Mouse (Mus musculus): Measurements from ENCODE around the gene 4933428G20Rik. TPM values are rescaled to one million over a fixed set of nuclear protein-coding genes. Genes with fewer than 3 reads are reported as not detected.

4933428G20Rik gene
- polyA plus RNA-seq, 1 experiment from 2014 or later: 0.89 TPM

DNA sequence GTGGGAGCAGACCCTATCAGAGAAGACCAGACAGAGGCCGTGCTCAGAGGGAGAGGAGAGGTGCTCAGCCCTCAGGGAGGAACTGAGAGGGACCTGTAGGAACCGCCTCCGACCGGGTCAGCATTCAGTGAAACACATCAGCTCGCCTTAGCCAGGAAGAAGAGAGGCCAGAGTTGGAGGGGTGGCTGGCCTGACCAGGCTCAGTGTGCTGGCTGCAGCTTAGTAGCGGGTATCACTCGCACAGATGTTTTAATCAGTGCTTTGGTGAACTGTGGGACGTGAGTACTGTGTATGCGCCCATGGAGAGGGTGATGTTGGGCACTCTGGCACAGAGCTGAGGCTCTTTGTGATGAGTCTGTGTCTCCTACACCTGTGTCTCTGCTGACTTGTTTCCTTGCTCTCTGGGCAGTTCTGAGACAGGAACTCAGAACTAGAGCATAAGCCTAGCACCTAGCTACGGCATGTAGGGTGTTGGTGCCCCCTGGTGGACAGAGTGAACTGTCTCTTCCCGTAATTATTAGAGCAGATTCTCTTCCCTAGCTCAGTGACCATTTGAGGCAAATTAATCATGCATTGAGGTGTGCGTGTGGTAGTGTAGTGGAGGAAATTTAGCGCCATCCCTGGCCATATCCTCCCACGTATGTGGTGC, 31.4 kb downstream of the 4933428G20Rik start:
- Histone ChIP-seq H3K27ac (no peak overlapping the region), H3K36me3 (peaks cover 55% of the 10 kb centered on the region)

GRCm38 (mm10) chr11:97466444-97467160, 33.5 kb downstream of the 4933428G20Rik start:
- H3K36me3 ChIP-seq: peaks cover 59% of the 10 kb centered on the region
- no peak for ATAC-seq (ENCODE audit: insufficient read depth, low FRiP score, low read depth)
- H3K9ac ChIP-seq: no peak overlapping the region

More for the DNA sequence above, 31.4 kb downstream of the 4933428G20Rik start:
- Histone ChIP-seq H3K27me3 (replicated peaks) (no peaks in the 10 kb centered on the region), H3K4me2 (no peak overlapping the region), H3K4me1 (no peaks in the 10 kb centered on the region), H3K4me3 (replicated peaks) (no peak overlapping the region), H3K9ac (no peak overlapping the region), H3K9me3 (no peaks in the 10 kb centered on the region)
- peak; percentile 54 for ATAC-seq (ENCODE audit: insufficient read depth, low FRiP score, low read depth)
- WGBS: 48% methylated on average over 14 of the region's 14 CpGs

DNA sequence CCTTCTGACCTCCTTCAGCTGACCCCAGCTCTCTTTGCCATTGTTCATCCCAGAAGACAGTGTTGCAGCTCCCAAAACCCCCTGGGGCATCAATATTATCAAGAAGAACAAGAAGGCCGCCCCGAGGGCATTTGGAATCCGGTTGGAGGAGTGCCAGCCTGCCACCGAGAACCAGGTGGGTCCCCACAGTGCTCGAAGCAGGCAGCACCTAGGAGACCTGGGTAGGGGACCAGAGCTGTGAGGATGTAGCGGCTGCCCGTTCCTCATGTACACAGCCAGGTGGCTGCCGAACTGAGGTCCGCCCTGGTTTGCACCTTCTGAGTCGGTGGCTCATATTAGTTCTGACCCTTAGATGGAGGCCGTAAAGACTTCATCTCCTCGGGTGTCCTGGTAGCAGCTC, 34.2 kb downstream of the 4933428G20Rik start:
- 93% methylated on average over 12 of the region's 12 CpGs for WGBS
- ATAC-seq (ENCODE audit: insufficient read depth, low FRiP score, low read depth): no peak
- no peak overlapping the region for H3K27ac ChIP-seq
- no peaks in the 10 kb centered on the region for H3K27me3 ChIP-seq (replicated peaks)
- H3K9ac ChIP-seq: no peak overlapping the region
- H3K4me3 ChIP-seq (replicated peaks): no peak overlapping the region
- peaks cover 60% of the 10 kb centered on the region for H3K36me3 ChIP-seq
- no peaks in the 10 kb centered on the region for H3K9me3 ChIP-seq
- no peak overlapping the region for H3K4me2 ChIP-seq
- H3K4me1 ChIP-seq: no peaks in the 10 kb centered on the region

More at GRCm38 (mm10) chr11:97466444-97467160, 33.5 kb downstream of the 4933428G20Rik start:
- no peaks in the 10 kb centered on the region for H3K9me3 ChIP-seq
- H3K4me3 ChIP-seq (replicated peaks): no peak overlapping the region
- H3K27me3 ChIP-seq (replicated peaks): no peaks in the 10 kb centered on the region
- H3K4me1 ChIP-seq: no peaks in the 10 kb centered on the region
- 82% methylated on average over 10 of the region's 10 CpGs for WGBS
- no peak overlapping the region for H3K4me2 ChIP-seq
- no peak overlapping the region for H3K27ac ChIP-seq

GRCm38 (mm10) chr11:97463991-97464390, 36.1 kb downstream of the 4933428G20Rik start:
- no peak overlapping the region for H3K4me3 ChIP-seq (replicated peaks)
- H3K4me2 ChIP-seq: no peak overlapping the region
- H3K27me3 ChIP-seq (replicated peaks): no peaks in the 10 kb centered on the region
- no peak overlapping the region for H3K27ac ChIP-seq
- H3K9me3 ChIP-seq: no peaks in the 10 kb centered on the region
- whole genome bisulfite sequencing: 91% methylated on average over 4 of the region's 4 CpGs
- no peak overlapping the region for H3K9ac ChIP-seq
- H3K36me3 ChIP-seq: peaks cover 60% of the 10 kb centered on the region
- H3K4me1 ChIP-seq: no peaks in the 10 kb centered on the region
- no peak for ATAC-seq (ENCODE audit: insufficient read depth, low FRiP score, low read depth)

DNA sequence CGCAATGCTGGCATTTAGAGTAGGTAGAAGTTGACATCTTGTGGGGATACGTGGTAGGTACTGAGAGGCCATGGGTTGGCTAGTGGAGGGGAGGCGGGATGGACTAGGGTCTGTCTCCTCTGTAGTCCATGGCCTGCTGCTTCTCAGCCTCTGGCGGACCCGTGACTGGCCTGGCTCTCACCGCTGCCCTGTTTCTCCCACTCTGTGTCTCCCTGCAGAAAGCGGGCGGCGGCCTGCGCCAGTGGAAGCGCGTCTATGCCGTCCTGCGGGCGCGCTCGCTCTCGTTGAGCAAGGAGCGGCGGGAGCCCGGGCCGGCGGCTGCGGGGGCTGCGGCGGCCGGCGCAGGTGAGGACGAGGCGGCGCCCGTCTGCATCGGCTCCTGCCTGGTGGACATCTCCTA, 37.0 kb downstream of the 4933428G20Rik start:
- no peak overlapping the region for H3K4me2 ChIP-seq
- H3K9ac ChIP-seq: no peak overlapping the region
- no peaks in the 10 kb centered on the region for H3K4me1 ChIP-seq
- no peak for ATAC-seq (ENCODE audit: insufficient read depth, low FRiP score, low read depth)
- peaks cover 65% of the 10 kb centered on the region for H3K36me3 ChIP-seq
- H3K27ac ChIP-seq: no peak overlapping the region
- 59% methylated on average over 33 of the region's 33 CpGs for WGBS
- no peaks in the 10 kb centered on the region for H3K27me3 ChIP-seq (replicated peaks)
- no peaks in the 10 kb centered on the region for H3K9me3 ChIP-seq
- H3K4me3 ChIP-seq (replicated peaks): no peak overlapping the region

DNA sequence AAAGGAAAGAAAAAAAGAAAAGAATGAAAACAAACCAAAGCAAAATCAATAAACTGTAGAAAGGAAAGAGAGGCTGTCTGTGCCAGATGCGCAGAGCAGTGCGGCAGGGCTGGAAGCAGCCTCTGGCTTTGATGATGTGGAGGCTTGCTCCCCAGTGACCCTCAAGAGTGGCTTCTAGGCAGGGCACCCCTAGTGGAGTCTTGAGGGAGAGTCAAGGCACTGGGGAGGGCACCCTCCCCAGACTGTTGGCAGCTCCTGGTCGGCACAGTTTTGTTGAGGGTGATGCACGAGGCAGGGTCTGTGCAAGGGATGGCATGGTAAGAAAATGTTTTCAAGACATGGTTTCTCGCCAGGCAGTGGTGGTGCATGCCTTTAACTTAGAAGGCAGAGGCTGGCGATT, 37.6 kb downstream of the 4933428G20Rik start:
- no peaks in the 10 kb centered on the region for H3K4me1 ChIP-seq
- H3K36me3 ChIP-seq: peaks cover 71% of the 10 kb centered on the region
- no peak overlapping the region for H3K9ac ChIP-seq
- no peak for ATAC-seq (ENCODE audit: insufficient read depth, low FRiP score, low read depth)
- no peak overlapping the region for H3K4me2 ChIP-seq
- H3K27ac ChIP-seq: no peak overlapping the region
- no peaks in the 10 kb centered on the region for H3K27me3 ChIP-seq (replicated peaks)
- no peak overlapping the region for H3K4me3 ChIP-seq (replicated peaks)
- WGBS: 93% methylated on average over 6 of the region's 6 CpGs
- H3K9me3 ChIP-seq: no peaks in the 10 kb centered on the region

GRCm38 (mm10) chr11:97461307-97461820, 38.8 kb downstream of the 4933428G20Rik start:
- Histone ChIP-seq H3K27ac (no peak overlapping the region), H3K4me3 (replicated peaks) (no peak overlapping the region), H3K4me1 (no peaks in the 10 kb centered on the region), H3K36me3 (peaks cover 68% of the 10 kb centered on the region), H3K27me3 (replicated peaks) (no peaks in the 10 kb centered on the region), H3K9me3 (no peaks in the 10 kb centered on the region), H3K4me2 (no peak overlapping the region), H3K9ac (no peak overlapping the region)
- no peak for ATAC-seq (ENCODE audit: insufficient read depth, low FRiP score, low read depth)
- 90% methylated on average over 3 of the region's 3 CpGs for WGBS

- Histone ChIP-seq H3K4me3 (replicated peaks) (no peak overlapping the region), H3K4me2 (no peak overlapping the region), H3K9ac (no peak overlapping the region), H3K27ac (no peak overlapping the region), H3K36me3 (peaks cover 63% of the 10 kb centered on the region), H3K9me3 (no peaks in the 10 kb centered on the region), H3K27me3 (replicated peaks) (no peaks in the 10 kb centered on the region), H3K4me1 (no peaks in the 10 kb centered on the region)
- ATAC-seq (ENCODE audit: insufficient read depth, low FRiP score, low read depth): no peak
- 79% methylated on average over 4 of the region's 4 CpGs for WGBS
These were observed 43.0 kb downstream of the 4933428G20Rik start for GRCm38 (mm10) chr11:97457120-97457519.

- Histone ChIP-seq H3K4me1 (peaks cover 23% of the 10 kb centered on the region), H3K36me3 (peaks cover 48% of the 10 kb centered on the region), H3K4me2 (no peak overlapping the region), H3K27ac (no peak overlapping the region), H3K4me3 (replicated peaks) (no peak overlapping the region), H3K27me3 (replicated peaks) (no peaks in the 10 kb centered on the region), H3K9me3 (no peaks in the 10 kb centered on the region), H3K9ac (no peak overlapping the region)
- ATAC-seq (ENCODE audit: insufficient read depth, low FRiP score, low read depth): no peak
- 95% methylated on average over 15 of the region's 15 CpGs for WGBS
These were observed 48.5 kb downstream of the 4933428G20Rik start for GRCm38 (mm10) chr11:97451625-97452024.

DNA sequence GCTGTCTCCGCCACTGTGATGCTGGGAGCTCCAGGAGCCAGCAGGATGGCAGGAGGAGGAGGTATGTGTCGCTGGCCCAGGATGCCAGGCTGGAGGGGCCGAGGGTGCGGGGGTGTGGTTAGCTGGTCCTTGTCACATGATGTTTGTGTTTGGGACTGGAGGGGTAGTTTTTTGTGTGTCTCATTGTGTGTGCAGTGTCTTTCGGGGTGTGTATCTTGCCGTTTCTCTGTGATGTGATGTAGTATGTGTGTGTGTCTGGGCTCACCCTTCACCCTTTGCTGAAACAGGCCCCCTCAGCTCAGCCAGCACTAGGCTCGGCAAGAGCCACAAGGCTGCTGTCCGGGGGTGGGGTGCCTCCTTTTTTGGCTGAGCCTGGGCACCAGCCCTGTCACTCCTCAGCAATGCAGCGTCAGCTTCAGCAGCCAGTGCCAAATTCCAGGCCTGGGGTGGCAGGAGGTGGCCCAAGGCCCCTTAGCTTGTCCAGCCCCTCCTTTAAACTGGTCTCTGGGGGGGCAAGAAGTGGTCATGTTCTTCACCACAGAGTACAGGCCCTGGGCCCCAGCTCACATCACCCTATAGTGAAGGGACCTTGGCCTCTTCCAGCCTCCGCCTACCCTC, 49.7 kb downstream of the 4933428G20Rik start:
- ATAC-seq (ENCODE audit: insufficient read depth, low FRiP score, low read depth): no peak
- peaks cover 33% of the 10 kb centered on the region for H3K4me1 ChIP-seq
- no peaks in the 10 kb centered on the region for H3K27me3 ChIP-seq (replicated peaks)
- 29% methylated on average over 10 of the region's 10 CpGs for WGBS
- no peaks in the 10 kb centered on the region for H3K9me3 ChIP-seq
- no peak overlapping the region; the same call in 1 of the 2 replicates for H3K9ac ChIP-seq
- peak overlapping the region; percentile 62 for H3K4me2 ChIP-seq
- peak overlapping the region; percentile 76 for H3K27ac ChIP-seq
- peak overlapping the region; percentile 43 for H3K4me3 ChIP-seq (replicated peaks)
- H3K36me3 ChIP-seq: peaks cover 45% of the 10 kb centered on the region

DNA sequence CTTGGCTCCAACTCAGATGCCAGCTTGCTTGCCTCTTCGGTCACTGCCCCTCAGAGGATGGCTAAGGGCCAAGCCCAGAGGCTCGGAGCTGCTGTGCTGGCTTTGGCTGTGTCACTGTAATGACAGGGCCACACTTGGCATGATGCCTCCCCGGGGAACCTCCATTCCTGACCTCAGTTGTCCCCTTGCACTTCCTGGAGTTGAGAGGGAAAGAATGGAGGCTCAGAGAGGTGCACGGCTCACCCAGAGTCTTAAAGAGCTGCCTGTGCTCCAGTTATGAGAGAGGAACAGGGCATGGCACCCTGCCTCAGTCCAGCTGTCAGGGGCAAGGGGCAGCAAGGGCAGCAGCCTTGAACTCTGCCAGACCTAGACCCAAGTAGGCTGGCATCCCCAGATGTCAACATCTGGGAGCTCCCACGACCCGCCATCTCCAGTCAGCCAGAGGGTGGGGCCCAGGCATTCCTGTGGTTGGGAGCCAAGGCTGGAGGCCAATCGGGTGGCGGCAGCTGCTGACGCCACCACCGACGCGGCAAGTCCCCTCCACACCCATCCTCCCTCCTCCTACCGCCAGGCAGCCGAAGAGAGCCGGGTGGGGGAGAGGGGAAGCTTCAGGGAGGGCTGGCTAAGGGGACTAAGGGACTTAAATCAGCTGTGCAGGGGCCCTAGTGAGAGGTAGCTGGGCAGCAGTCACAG, 50.4 kb downstream of the 4933428G20Rik start:
- H3K9me3 ChIP-seq: no peaks in the 10 kb centered on the region
- H3K36me3 ChIP-seq: peaks cover 51% of the 10 kb centered on the region
- peaks cover 33% of the 10 kb centered on the region for H3K4me1 ChIP-seq
- H3K4me3 ChIP-seq (replicated peaks): peak overlapping the region; percentile 43
- H3K9ac ChIP-seq: no peak overlapping the region
- ATAC-seq (ENCODE audit: insufficient read depth, low FRiP score, low read depth): peak; percentile 69
- WGBS: 15% methylated on average over 15 of the region's 15 CpGs
- H3K27me3 ChIP-seq (replicated peaks): no peaks in the 10 kb centered on the region
- peak overlapping the region; percentile 62 for H3K4me2 ChIP-seq
- peak overlapping the region; percentile 76 for H3K27ac ChIP-seq
